Mouse (Mus musculus) activated CD4-positive, CD25-positive, alpha-beta regulatory T cell, adult 4 months (primary cell): ENCODE results near the gene Stk38l. TPM values are rescaled to one million over a fixed set of nuclear protein-coding genes. Genes with fewer than 3 reads are reported as not detected.
A peak's percentile ranks its signal among the peaks of the same experiment; 100 is the strongest.

ENCODE experiments used
- ATAC-seq: one replicate; pipeline ENCODE4 v1.8.0; 2017
- polyA plus RNA-seq, 2 experiments: library from polyadenylated mRNA; unstranded; fragments of 100-300 nt; shearing (Covaris generic); gene quantifications; one replicate each; pipeline ENCODE4 v1.2.1; 2017

Gene Stk38l
- 10 to 100 TPM; 17.6 to 23.5 TPM for polyA plus RNA-seq

GRCm38 (mm10) chr6:146724581-146725383, at the start of gene Stk38l:
TSS of gene Stk38l (plus strand) at chr6:146724995.
- peak; percentile 91 for ATAC-seq

- no peak for ATAC-seq
These were observed 47.9 kb upstream of the Stk38l start for GRCm38 (mm10) chr6:146676904-146677303.

GRCm38 (mm10) chr6:146678136-146679070, 46.4 kb upstream of the Stk38l start:
- ATAC-seq: no peak

- no peak for ATAC-seq
These were observed 40.9 kb upstream of the Stk38l start for GRCm38 (mm10) chr6:146683881-146684280.

GRCm38 (mm10) chr6:146685781-146686308, 39.0 kb upstream of the Stk38l start:
- ATAC-seq: peak; percentile 72

- ATAC-seq: peak; percentile 70
These were observed 38.2 kb upstream of the Stk38l start for GRCm38 (mm10) chr6:146686463-146687196.

GRCm38 (mm10) chr6:146688010-146688409, 36.8 kb upstream of the Stk38l start:
- ATAC-seq: peak; percentile 28

GRCm38 (mm10) chr6:146688861-146689260, 35.9 kb upstream of the Stk38l start:
- ATAC-seq: no peak

GRCm38 (mm10) chr6:146697767-146698166, 27.0 kb upstream of the Stk38l start:
- no peak for ATAC-seq

- ATAC-seq: no peak
These were observed 26.4 kb upstream of the Stk38l start for GRCm38 (mm10) chr6:146698376-146698775.

- no peak for ATAC-seq
These were observed 24.3 kb upstream of the Stk38l start for GRCm38 (mm10) chr6:146700461-146700860.

GRCm38 (mm10) chr6:146702126-146702881, 22.5 kb upstream of the Stk38l start:
- peak; percentile 78 for ATAC-seq

- no peak for ATAC-seq
These were observed 21.4 kb upstream of the Stk38l start for GRCm38 (mm10) chr6:146703351-146703750.

- no peak for ATAC-seq
These were observed 19.2 kb upstream of the Stk38l start for GRCm38 (mm10) chr6:146705631-146706030.

- no peak for ATAC-seq
These were observed 5.2 kb upstream of the Stk38l start for GRCm38 (mm10) chr6:146719606-146720005.

GRCm38 (mm10) chr6:146723805-146724204, 990 bp upstream of the Stk38l start:
- ATAC-seq: no peak

- peak; percentile 22 for ATAC-seq
These were observed 593 bp downstream of the Stk38l start for GRCm38 (mm10) chr6:146725384-146725791.

- ATAC-seq: no peak
These were observed 6.2 kb downstream of the Stk38l start for GRCm38 (mm10) chr6:146731031-146731430.

- ATAC-seq: no peak
These were observed 6.9 kb downstream of the Stk38l start for GRCm38 (mm10) chr6:146731692-146732091.

- peak; percentile 48 for ATAC-seq
These were observed 7.4 kb downstream of the Stk38l start for GRCm38 (mm10) chr6:146732232-146732631.

GRCm38 (mm10) chr6:146732676-146733075, 7.9 kb downstream of the Stk38l start:
- no peak for ATAC-seq

- ATAC-seq: no peak
These were observed 8.8 kb downstream of the Stk38l start for GRCm38 (mm10) chr6:146733554-146733953.
